Mouse (Mus musculus): Measurements from ENCODE around the gene Rps18. TPM values are rescaled to one million over a fixed set of nuclear protein-coding genes. Genes with fewer than 3 reads are reported as not detected.
"Not testable (repeated sequence)": the region's sequence is repeated elsewhere in the genome, so short reads cannot be mapped to it uniquely, and the experiment has no call there.

Gene Rps18
- polyA plus RNA-seq, 1 experiment from 2014 or later = 1,341 TPM

GRCm38 (mm10) chr17:33994959-33995358, 39.2 kb upstream of the Rps18 start:
- H3K9me3 ChIP-seq (ENCODE audit: control insufficient read depth, low read length) = no peaks in the 10 kb centered on the region
- no peak overlapping the region for H3K9ac ChIP-seq (ENCODE audit: low read length)
- WGBS = 91% methylated on average over 8 of the region's 8 CpGs
- no peak overlapping the region for H3K4me3 ChIP-seq (ENCODE audit: low read depth, low read length)
- no peak overlapping the region for H3K27ac ChIP-seq (ENCODE audit: low read depth, low read length)
- no peak for DNase-seq (ENCODE audit: low spot score)
- ATAC-seq (ENCODE audit: insufficient read depth, low FRiP score, low TSS enrichment) = no peak
- no peak overlapping the region for H3K4me2 ChIP-seq (ENCODE audit: low read depth)
- H3K36me3 ChIP-seq (ENCODE audit: control insufficient read depth, insufficient read depth, low read length) = no peaks in the 10 kb centered on the region
- no peaks in the 10 kb centered on the region for H3K4me1 ChIP-seq (ENCODE audit: control insufficient read depth, insufficient read depth, low read length)
- peaks cover 6% of the 10 kb centered on the region; the same call in 1 of the 2 replicates for H3K27me3 ChIP-seq (ENCODE audit: control insufficient read depth, insufficient read depth, low read length)

GRCm38 (mm10) chr17:33991788-33992664, 36.2 kb upstream of the Rps18 start:
- Histone ChIP-seq H3K4me2 (ENCODE audit: low read depth) (no peak overlapping the region), H3K36me3 (ENCODE audit: control insufficient read depth, insufficient read depth, low read length) (no peaks in the 10 kb centered on the region), H3K27ac (ENCODE audit: low read depth, low read length) (no peak overlapping the region), H3K4me1 (ENCODE audit: control insufficient read depth, insufficient read depth, low read length) (no peaks in the 10 kb centered on the region), H3K4me3 (ENCODE audit: low read depth, low read length) (no peak overlapping the region), H3K9me3 (ENCODE audit: control insufficient read depth, low read length) (no peaks in the 10 kb centered on the region), H3K27me3 (ENCODE audit: control insufficient read depth, insufficient read depth, low read length) (no peaks in the 10 kb centered on the region), H3K9ac (ENCODE audit: low read length) (no peak overlapping the region)
- DNase-seq (ENCODE audit: low spot score) (peak; percentile 75), ATAC-seq (ENCODE audit: insufficient read depth, low FRiP score, low TSS enrichment) (no peak)
- WGBS = 32% methylated on average over 10 of the region's 10 CpGs

- H3K27ac ChIP-seq (ENCODE audit: low read depth, low read length); H3K4me3 ChIP-seq (ENCODE audit: low read depth, low read length); ATAC-seq (ENCODE audit: insufficient read depth, low FRiP score, low TSS enrichment); H3K36me3 ChIP-seq (ENCODE audit: control insufficient read depth, insufficient read depth, low read length); H3K9me3 ChIP-seq (ENCODE audit: control insufficient read depth, low read length); H3K9ac ChIP-seq (ENCODE audit: low read length); H3K4me1 ChIP-seq (ENCODE audit: control insufficient read depth, insufficient read depth, low read length): not testable (repeated sequence)
- Histone ChIP-seq H3K27me3 (ENCODE audit: control insufficient read depth, insufficient read depth, low read length) (peaks cover 24% of the 10 kb centered on the region), H3K4me2 (ENCODE audit: low read depth) (peak overlapping the region; percentile 41; the same call in 1 of the 2 replicates)
- DNase-seq (ENCODE audit: low spot score) = peak; percentile 69
- WGBS = 11% methylated on average over 8 of the region's 8 CpGs
Observed at GRCm38 (mm10) chr17:33982136-33982535, 26.3 kb upstream of the Rps18 start.

- Histone ChIP-seq H3K27ac (ENCODE audit: low read depth, low read length) (peak overlapping the region; percentile 49), H3K27me3 (ENCODE audit: control insufficient read depth, insufficient read depth, low read length) (peaks cover 30% of the 10 kb centered on the region), H3K9ac (ENCODE audit: low read length) (peak overlapping the region; percentile 61), H3K4me3 (ENCODE audit: low read depth, low read length) (peak overlapping the region; percentile 33), H3K4me2 (ENCODE audit: low read depth) (peak overlapping the region; percentile 41)
- H3K9me3 ChIP-seq (ENCODE audit: control insufficient read depth, low read length); H3K36me3 ChIP-seq (ENCODE audit: control insufficient read depth, insufficient read depth, low read length); H3K4me1 ChIP-seq (ENCODE audit: control insufficient read depth, insufficient read depth, low read length): not testable (repeated sequence)
- DNase-seq (ENCODE audit: low spot score) = peak; percentile 93
- WGBS = 1% methylated on average over 27 of the region's 27 CpGs
- ATAC-seq (ENCODE audit: insufficient read depth, low FRiP score, low TSS enrichment) = peak; percentile 93
Observed at GRCm38 (mm10) chr17:33981192-33981909, 25.6 kb upstream of the Rps18 start.

- 76% methylated on average over 19 of the region's 19 CpGs for WGBS
- DNase-seq (ENCODE audit: low spot score) = no peak
- Histone ChIP-seq H3K36me3 (ENCODE audit: control insufficient read depth, insufficient read depth, low read length) (no peaks in the 10 kb centered on the region), H3K27ac (ENCODE audit: low read depth, low read length) (no peak overlapping the region), H3K27me3 (ENCODE audit: control insufficient read depth, insufficient read depth, low read length) (peaks cover 30% of the 10 kb centered on the region), H3K9ac (ENCODE audit: low read length) (no peak overlapping the region), H3K9me3 (ENCODE audit: control insufficient read depth, low read length) (no peaks in the 10 kb centered on the region), H3K4me2 (ENCODE audit: low read depth) (no peak overlapping the region), H3K4me3 (ENCODE audit: low read depth, low read length) (no peak overlapping the region), H3K4me1 (ENCODE audit: control insufficient read depth, insufficient read depth, low read length) (no peaks in the 10 kb centered on the region)
- ATAC-seq (ENCODE audit: insufficient read depth, low FRiP score, low TSS enrichment) = 0 out of 2 replicates have a peak, but pooled peaks have one; percentile 1
Observed at GRCm38 (mm10) chr17:33980181-33981035, 24.6 kb upstream of the Rps18 start.

GRCm38 (mm10) chr17:33979512-33980050, 23.8 kb upstream of the Rps18 start:
- H3K9ac ChIP-seq (ENCODE audit: low read length) = no peak overlapping the region
- WGBS = 76% methylated on average over 6 of the region's 6 CpGs
- DNase-seq (ENCODE audit: low spot score) (no peak), ATAC-seq (ENCODE audit: insufficient read depth, low FRiP score, low TSS enrichment) (no peak)
- H3K27ac ChIP-seq (ENCODE audit: low read depth, low read length) = no peak overlapping the region
- H3K4me2 ChIP-seq (ENCODE audit: low read depth) = no peak overlapping the region
- no peaks in the 10 kb centered on the region for H3K4me1 ChIP-seq (ENCODE audit: control insufficient read depth, insufficient read depth, low read length)
- H3K27me3 ChIP-seq (ENCODE audit: control insufficient read depth, insufficient read depth, low read length) = peaks cover 30% of the 10 kb centered on the region
- no peaks in the 10 kb centered on the region for H3K9me3 ChIP-seq (ENCODE audit: control insufficient read depth, low read length)
- H3K36me3 ChIP-seq (ENCODE audit: control insufficient read depth, insufficient read depth, low read length) = no peaks in the 10 kb centered on the region
- H3K4me3 ChIP-seq (ENCODE audit: low read depth, low read length) = no peak overlapping the region

GRCm38 (mm10) chr17:33978631-33979031, 22.8 kb upstream of the Rps18 start:
- ATAC-seq (ENCODE audit: insufficient read depth, low FRiP score, low TSS enrichment) (no peak; the same call in 1 of the 2 replicates), DNase-seq (ENCODE audit: low spot score) (peak; percentile 30)
- Histone ChIP-seq H3K9ac (ENCODE audit: low read length) (peak overlapping the region; percentile 18; the same call in 1 of the 2 replicates), H3K4me3 (ENCODE audit: low read depth, low read length) (peak overlapping the region; percentile 30), H3K9me3 (ENCODE audit: control insufficient read depth, low read length) (no peaks in the 10 kb centered on the region), H3K27me3 (ENCODE audit: control insufficient read depth, insufficient read depth, low read length) (peaks cover 30% of the 10 kb centered on the region), H3K36me3 (ENCODE audit: control insufficient read depth, insufficient read depth, low read length) (no peaks in the 10 kb centered on the region), H3K4me2 (ENCODE audit: low read depth) (peak overlapping the region; percentile 54), H3K4me1 (ENCODE audit: control insufficient read depth, insufficient read depth, low read length) (no peaks in the 10 kb centered on the region), H3K27ac (ENCODE audit: low read depth, low read length) (no peak overlapping the region)
- under 1% methylated on average over 16 of the region's 17 CpGs for WGBS

All from neural tube, embryonic 11.5 days (tissue).